Mouse (Mus musculus): ENCODE results near the gene Pknox2. TPM values are rescaled to one million over a fixed set of nuclear protein-coding genes. Genes with fewer than 3 reads are reported as not detected.

The Pknox2 gene
- total RNA-seq, 1 experiment from 2014 or later = not detected

DNA sequence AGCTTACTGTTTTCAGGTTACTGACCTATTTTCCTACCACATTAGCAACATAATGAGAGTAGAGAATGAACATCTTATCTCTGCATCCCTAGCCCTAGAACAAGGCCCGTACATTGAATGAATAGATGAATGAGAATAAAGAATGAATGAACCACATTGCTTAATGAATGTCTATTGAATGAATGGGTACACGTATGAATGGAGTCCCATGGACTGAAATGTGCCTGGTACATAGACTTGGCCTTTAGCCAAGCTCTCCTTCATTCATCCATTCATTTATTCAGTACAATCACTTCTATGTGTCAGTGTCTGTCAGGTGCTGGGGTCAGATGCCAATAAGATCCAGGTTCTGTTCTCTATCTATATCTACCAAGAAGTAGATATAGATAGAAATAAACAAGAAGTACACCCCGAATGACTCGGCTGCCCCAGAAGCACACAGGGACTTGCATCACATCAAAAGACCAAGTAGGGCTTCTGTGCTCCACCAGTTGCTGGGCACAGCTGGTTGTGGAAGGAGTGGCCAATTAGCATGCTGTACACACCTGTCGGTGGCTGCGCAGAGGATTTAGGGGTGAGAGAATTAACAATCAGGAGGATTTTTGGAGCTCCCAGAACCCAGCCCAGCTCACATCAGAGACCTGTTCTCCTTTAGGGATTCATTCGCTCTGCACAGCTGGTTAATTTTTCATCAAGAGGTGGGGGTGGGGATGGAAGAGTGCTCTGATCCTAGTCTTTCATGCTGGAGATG, 119.2 kb downstream of the Pknox2 start:
- ATAC-seq (replicated peaks; ENCODE audit: insufficient number of reproducible peaks, low FRiP score, low TSS enrichment, poor library complexity, severe bottlenecking) = no peak

DNA sequence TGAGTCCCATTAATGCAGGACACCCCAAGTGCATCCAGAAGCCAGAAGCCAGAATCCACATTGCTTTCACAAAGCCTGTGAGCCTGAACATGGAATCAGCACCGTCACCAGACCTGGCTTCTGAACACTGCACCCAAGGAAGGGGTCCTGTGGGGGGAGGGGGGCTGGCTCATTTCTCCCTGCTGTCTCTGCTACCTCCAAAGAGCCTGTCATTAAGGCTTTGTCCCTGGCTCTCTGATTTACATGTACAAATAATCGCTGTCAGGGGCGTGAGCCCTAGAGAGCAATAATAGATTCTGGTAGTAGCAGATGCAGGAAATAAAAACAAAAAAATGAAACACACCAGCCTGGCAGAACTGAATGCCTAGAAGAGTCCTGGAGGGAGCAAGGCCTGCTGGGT, 121.3 kb downstream of the Pknox2 start:
- no peak for ATAC-seq (replicated peaks; ENCODE audit: insufficient number of reproducible peaks, low FRiP score, low TSS enrichment, poor library complexity, severe bottlenecking)

DNA sequence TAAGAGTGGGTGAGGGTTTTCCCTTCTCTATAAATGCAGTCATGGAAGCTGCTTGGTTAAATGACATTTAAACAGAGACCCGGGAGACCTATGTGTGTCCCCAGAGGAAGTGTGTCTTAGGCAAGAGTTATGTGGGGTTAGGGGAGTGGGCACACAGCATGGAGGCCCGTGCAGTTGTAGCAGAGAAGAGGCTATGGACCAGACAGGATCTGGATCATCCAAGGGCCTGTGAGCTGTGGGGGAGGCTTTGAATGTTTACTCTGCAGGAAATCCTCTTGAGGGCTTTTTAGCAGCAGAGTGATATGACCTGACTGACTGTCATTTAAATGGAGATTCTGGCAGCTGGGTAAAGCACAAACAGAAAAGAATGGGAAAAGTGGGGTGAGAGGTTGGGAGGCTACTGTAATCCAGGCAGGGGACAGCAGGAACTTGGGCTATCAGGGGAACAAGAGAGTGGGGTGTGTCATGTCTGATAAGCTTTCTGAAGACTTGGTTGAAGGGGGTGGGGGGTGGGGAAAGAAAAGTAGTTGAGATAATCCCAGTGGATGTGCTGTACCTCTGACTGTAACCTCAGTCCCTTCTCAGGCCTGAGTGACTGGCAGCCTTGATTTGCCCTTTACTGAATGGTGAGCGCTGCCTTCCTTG, 125.5 kb downstream of the Pknox2 start:
- no peak for ATAC-seq (replicated peaks; ENCODE audit: insufficient number of reproducible peaks, low FRiP score, low TSS enrichment, poor library complexity, severe bottlenecking)

DNA sequence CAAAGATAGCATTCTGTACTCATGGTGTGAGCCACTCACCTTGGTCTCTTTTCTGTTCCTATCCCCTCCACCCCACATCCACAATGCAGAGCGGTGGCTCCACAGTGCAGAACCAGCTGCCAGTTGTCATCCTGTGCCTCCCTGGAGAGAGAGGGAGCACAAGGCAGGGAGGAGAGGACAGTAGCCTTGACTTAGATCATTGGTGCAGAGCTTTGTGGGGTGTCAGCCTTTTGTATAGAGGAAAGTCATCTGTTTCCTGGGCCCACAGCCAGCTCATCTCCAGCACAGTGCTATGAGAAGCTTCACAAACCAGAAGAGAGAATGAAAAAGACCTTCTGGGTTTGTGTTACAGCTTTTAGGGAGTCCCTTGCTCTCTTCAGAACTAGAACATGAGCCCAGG, 129.1 kb downstream of the Pknox2 start:
- no peak for ATAC-seq (replicated peaks; ENCODE audit: insufficient number of reproducible peaks, low FRiP score, low TSS enrichment, poor library complexity, severe bottlenecking)

DNA sequence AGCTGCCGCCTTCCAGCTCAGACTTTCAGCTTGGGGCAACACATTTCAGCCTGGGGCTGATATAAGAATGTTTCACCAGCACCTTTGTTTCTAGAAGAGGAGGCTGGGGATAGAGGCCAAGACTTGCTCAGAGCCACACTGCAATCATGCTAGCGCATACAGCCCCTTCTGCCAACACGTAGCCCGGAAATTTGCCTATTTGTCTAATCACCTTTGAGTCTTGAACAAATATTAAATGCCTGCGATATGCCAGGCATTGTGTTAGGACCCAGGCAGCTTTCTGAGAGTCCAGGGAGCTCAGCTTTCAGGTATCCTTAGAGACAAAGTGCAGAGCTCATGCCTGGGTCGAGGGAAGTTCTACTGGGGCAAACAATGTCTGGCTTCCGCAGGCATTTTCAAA, 130.0 kb downstream of the Pknox2 start:
- no peak for ATAC-seq (replicated peaks; ENCODE audit: insufficient number of reproducible peaks, low FRiP score, low TSS enrichment, poor library complexity, severe bottlenecking)

DNA sequence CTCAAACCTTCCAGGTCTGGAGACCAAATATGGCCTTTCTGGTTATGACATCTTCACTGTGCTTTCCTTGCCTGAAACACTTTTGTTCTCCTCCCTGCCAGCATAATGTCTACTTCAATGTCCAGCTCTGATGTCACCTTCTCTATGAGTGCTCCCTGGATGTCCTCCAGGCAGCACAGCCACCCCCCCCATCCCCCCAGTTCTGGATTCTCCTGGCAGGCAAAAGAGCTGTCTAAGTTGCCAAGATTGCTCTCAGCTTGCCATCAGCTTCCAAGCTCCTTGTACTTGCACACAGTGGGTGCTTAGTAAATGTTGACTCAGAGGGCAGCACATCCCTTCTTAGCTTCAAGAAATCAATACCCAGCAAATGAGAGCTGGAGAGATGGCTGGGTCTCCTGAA, 131.0 kb downstream of the Pknox2 start:
- ATAC-seq (replicated peaks; ENCODE audit: insufficient number of reproducible peaks, low FRiP score, low TSS enrichment, poor library complexity, severe bottlenecking) = no peak

DNA sequence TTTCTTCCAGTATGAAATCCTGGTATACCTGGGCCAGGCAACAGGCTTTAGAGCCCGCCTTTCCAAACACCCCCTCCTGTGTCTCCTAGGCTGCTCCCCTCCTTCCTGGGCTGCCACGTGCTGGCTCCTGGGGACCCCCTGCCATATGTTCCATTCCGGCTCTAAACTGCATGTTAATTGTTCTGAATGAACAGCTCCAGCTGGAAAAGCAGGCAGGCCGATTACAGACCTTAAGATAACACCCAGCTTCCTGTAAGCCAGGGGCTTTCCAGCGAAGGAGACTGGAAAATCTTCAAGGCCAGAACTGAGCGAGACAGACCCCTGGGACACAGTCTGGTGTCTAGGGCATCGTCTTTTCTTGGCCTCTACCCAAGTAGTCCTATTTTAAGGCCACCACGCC, 133.6 kb downstream of the Pknox2 start:
- ATAC-seq (replicated peaks; ENCODE audit: insufficient number of reproducible peaks, low FRiP score, low TSS enrichment, poor library complexity, severe bottlenecking) = no peak

DNA sequence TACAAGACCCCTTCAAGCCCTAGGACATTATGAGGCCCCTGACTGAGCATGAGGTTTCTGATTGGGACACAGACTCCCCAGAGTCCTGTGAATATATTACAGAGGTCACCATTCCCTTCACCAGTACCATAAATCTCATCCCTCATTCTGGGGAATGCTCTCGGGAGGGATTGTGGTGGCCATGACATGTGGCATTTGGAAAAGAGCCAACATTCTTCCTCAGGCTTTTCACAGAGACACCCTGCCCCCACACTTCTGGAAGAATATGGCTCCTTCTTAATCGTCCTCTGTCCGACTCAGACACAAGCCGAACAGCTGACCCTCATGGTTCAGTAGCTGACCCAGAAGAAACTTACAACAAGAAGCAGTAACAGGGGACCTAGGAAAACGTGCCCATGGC, 139.1 kb downstream of the Pknox2 start:
- no peak for ATAC-seq (replicated peaks; ENCODE audit: insufficient number of reproducible peaks, low FRiP score, low TSS enrichment, poor library complexity, severe bottlenecking)

DNA sequence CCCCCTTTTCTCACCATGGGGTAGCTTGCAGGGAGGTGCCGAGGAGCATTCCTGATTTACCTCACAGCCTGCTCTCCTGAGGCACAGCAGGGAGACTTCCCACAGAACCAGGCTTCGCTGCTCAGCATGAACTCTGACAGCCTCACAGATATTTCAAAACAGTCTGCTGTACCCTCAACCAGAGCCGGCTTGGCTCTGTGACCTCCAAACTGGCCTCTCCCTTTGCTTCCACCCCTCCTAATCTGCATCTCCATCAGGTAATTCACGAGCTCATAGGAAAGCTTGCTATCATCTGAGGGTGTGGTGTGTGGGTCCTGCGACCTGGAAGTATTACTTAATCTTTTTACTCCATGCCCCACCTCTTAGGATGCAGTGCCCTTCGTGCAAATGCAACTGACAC, 142.5 kb downstream of the Pknox2 start:
- ATAC-seq (replicated peaks; ENCODE audit: insufficient number of reproducible peaks, low FRiP score, low TSS enrichment, poor library complexity, severe bottlenecking) = no peak

DNA sequence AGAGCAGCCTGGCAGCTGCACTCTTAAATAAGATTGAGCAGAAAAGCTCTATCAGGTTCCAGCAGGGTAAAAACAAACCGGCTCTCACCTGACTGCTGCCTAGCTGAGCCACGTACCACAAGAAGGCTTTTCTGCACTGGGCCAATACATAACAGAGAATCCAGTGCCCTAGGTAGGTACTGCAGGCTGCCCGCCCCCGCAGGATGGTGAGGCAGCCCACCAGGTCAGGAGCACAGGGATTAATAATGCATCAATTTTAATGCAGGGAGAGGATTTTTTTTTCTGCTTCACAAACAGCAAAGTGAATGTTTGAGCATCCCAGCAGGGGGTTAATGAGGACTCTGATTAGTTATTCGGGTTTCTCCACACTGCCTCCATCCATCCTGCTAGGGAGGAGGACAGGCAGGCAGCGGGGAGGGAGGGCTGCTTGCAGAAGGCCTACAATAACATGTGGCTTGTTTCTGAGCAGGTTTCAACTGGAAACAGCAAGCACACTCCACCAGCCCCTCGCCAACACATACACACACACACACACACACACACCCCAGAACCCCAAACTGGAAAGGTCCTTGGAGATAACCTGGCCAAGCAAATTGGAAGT, 145.2 kb downstream of the Pknox2 start:
- no peak for ATAC-seq (replicated peaks; ENCODE audit: insufficient number of reproducible peaks, low FRiP score, low TSS enrichment, poor library complexity, severe bottlenecking)

DNA sequence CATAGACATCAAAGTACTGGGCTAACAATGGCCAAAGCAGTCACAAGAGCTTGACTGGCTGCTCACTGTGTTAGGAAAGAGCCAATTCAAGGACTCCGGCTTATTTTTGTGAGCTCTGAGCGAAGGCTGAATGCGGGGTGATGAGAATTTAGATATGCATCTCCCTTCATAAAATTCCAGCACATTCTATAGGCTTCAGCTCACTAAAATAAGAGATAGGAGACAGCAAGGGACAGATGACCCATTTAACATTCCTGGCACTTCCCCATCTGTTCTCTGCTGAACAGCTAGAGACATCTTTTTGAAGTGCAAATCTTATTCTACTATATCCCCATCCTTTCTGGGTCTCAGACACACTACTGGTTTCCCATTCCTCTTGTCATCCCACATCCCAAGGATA, 147.8 kb downstream of the Pknox2 start:
- no peak for ATAC-seq (replicated peaks; ENCODE audit: insufficient number of reproducible peaks, low FRiP score, low TSS enrichment, poor library complexity, severe bottlenecking)

DNA sequence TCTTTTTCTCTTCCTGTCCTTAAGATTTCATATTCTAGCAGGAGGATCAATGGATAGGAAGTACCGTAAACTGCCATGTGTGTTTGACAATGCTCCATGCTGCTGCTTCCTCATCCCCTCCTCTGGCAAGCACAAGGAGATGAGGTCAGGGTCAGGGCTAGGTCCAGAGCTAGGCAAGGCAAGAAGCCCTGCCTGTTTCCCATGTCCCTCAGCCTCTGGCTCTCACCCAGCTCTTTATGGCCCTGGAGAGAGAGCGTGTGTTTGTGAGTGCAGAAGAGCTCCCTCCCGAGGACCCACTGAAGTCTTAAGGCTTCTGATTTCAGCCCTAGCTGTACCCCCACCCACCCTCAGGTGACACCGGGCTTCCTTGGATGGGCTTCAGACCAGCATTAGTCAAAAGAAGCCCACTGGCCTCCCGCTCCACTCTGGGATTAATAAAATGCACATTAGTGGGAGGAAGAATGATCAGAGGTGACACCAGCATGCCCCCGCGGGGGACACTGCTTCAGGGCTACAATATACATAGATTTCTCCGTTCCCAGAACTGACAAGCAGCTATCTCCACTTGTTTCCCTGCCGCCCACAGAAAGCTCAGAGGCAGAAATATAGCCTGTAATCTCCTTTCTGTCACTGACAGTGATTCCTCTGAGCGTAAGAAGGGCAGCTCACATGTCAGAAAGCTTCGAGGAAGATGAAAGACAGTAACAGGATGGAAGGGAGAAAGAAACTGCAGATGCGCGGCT, 156.4 kb downstream of the Pknox2 start:
- no peak for ATAC-seq (replicated peaks; ENCODE audit: insufficient number of reproducible peaks, low FRiP score, low TSS enrichment, poor library complexity, severe bottlenecking)

DNA sequence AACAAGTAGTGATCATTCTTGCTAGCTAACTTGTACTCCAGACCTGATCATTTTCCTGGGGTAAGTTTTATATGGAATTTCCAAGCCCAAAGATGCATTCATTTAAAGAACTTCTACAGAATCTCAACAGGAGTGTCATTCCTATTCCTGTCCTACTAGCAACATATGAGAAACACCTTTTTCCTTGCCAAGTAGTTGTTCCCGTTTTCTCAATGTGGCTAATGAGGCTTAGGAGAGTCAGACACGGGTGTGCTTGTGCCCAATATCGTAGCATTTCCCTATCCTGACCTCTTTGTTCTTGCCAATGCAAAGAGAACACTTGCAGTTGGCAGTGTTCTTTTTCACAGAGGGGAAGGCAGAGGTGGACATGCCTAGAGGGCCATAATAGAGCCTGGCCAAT, 157.2 kb downstream of the Pknox2 start:
- ATAC-seq (replicated peaks; ENCODE audit: insufficient number of reproducible peaks, low FRiP score, low TSS enrichment, poor library complexity, severe bottlenecking) = no peak

DNA sequence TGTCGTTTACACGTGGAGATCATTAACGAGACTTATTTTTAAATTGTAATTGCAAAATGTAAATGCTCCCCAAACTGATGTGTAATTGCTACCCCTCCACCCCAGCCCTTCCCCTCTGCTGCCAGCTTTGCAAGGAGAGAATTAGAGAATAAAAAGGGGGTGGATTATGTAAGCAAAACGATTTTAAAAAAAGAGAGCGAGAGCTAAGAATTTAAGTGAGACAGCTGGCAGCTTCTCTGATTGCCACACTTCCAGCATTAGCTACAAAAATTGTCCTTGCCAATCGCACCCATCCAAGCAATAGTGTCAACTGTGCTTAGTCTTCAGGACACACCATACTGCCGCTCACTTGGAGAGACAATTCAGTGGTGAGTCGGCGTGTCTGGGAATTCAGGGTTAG, 162.0 kb downstream of the Pknox2 start:
- no peak for ATAC-seq (replicated peaks; ENCODE audit: insufficient number of reproducible peaks, low FRiP score, low TSS enrichment, poor library complexity, severe bottlenecking)

DNA sequence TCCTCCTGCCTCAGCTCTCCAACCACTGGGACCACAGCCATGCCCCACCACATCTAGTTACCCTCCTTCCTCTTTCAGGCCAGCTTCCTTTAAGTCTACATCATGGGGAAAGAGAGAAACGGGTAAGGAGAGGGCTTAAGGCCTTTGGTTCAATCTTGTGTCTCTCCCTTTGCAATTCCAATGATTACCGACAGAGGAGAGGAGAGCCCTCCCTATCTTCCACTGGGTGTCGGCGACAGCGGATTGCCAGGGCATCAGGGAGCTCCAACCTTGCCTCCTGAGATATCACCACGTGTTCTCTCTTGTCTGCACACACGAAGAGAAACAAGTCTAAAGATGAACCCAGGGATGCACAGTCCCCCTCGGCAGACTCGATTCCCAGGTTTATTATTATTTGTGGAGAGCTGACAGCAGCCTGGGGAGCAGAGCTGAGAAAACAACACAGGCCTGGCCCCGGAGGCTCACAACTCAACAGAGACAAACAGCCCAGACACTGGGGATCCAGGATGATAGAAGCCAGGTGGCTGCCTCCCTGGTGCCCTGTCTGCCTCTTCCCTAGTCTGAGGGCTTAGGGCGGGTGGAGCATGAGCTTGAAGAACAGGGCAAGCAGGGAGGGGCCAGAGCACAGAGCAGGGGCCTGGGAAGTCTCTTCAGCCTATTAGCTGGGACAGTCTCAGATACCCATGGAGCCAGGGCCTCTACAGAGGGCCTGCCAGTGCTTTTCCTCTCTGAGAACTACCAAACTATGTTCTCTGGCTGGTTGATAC, 170.4 kb downstream of the Pknox2 start:
- ATAC-seq (replicated peaks; ENCODE audit: insufficient number of reproducible peaks, low FRiP score, low TSS enrichment, poor library complexity, severe bottlenecking) = no peak

DNA sequence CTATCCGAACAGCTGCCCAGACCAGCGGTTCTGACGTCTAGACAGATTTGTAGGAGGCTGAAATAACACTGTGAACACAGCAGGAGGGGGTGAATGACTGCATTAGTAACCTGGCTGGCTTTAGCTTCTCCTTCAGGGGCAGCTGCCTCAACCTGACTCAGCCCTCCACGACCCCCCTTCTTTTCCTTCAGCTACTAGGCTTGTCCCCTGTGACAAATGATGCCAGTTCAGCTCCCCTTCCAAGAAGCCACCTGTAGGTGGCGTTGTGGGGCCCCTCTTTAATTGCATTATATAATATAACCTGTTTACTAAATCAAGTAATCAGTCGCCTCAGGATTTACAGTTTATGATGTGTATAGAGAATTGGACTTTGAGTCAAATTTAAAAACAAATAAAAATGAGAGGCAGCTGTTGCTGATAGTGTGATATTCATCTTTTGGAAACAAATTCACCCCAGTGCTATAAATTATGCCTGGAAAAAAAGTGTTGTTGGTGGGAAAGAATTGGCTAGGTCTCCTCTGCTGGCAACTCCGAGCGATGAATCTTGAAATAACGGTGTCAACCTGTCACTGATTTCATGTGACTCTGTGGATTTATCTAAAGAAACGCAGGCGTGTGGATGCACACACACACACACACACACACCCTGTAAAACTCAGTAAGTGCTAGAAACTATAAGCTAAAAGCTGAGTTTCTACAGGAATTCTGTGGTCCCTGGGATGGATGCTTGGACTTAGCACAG, 173.6 kb downstream of the Pknox2 start:
- no peak for ATAC-seq (replicated peaks; ENCODE audit: insufficient number of reproducible peaks, low FRiP score, low TSS enrichment, poor library complexity, severe bottlenecking)

DNA sequence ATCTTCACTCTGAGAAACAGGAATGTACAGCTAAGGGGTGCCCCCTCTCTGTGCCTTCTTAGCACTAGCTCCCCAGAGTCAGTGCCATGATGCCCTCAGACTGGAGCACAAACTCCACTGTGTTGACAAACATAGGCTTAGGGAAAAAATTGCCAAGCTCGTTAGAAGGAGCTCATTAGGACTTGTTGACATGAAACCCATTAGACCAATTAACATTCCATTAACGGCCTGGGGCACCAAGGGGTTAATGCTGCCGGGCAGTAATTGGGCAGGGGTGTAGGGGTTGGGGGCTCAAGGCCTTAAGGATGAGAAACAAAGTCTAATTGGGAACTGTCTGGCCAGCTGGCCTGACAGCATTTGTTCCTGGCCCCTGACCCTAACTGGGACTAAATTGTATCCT, 175.1 kb downstream of the Pknox2 start:
- ATAC-seq (replicated peaks; ENCODE audit: insufficient number of reproducible peaks, low FRiP score, low TSS enrichment, poor library complexity, severe bottlenecking) = no peak

DNA sequence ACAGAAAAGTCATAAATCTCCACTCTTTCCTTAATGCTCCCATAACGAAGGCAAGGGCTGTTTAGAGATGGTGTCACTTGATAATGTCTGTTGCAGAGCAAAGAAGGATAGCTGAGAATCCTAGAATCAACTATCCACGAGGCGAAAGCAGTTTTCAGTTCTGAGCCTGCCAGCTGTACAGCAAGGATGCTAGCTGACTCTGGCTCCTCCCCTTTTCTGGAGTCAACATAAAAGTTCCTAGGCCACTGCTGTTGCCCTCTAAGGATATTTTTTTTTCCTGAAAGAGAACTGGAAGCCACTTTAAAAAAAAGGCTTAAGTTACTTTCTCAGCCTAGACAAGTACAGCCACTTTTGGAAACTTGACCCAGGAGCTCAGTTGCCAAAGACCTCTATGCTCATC, 176.1 kb downstream of the Pknox2 start:
- ATAC-seq (replicated peaks; ENCODE audit: insufficient number of reproducible peaks, low FRiP score, low TSS enrichment, poor library complexity, severe bottlenecking) = no peak

All from monocyte, adult 5-6 weeks (primary cell).